Mouse (Mus musculus) heart, adult 2 months (tissue): ENCODE data around the gene Dcaf6. TPM values are rescaled to one million over a fixed set of nuclear protein-coding genes. Genes with fewer than 3 reads are reported as not detected.

Source experiments
- DNase-seq, 2 experiments: peaks; one replicate each; pipeline ENCODE4 v3.0.0; 2021
- H3K27ac ChIP-seq: fragments of 200-600 bp; 2 replicates; pipeline ENCODE4 v1.8.1; 2022
- H3K27me3 ChIP-seq: fragments of 200-500 bp; 2 replicates; pipeline ENCODE4 v1.6.1; 2012; ENCODE audit warnings: mild to moderate bottlenecking, low read length, inconsistent platforms, mixed read lengths; ENCODE audit not compliant: control insufficient read depth, insufficient read depth
- H3K36me3 ChIP-seq: fragments of 200-500 bp; 2 replicates; pipeline ENCODE4 v1.6.1; 2012; ENCODE audit warnings: low read length, inconsistent platforms; ENCODE audit not compliant: control insufficient read depth, insufficient read depth
- H3K4me1 ChIP-seq: fragments of 200-500 bp; 2 replicates; pipeline ENCODE4 v1.6.1; 2011; ENCODE audit warnings: low read length; ENCODE audit not compliant: control insufficient read depth, insufficient read depth
- H3K4me3 ChIP-seq: fragments of 200-600 bp; 2 replicates; pipeline ENCODE4 v1.8.1; 2022
- H3K79me2 ChIP-seq: fragments of 200-500 bp; replicated peaks from 2 replicates; pipeline ENCODE4 v1.6.1; 2012; ENCODE audit warnings: mild to moderate bottlenecking, inconsistent platforms, low read length, moderate library complexity, mixed read lengths; ENCODE audit not compliant: control insufficient read depth, insufficient read depth
- H3K9ac ChIP-seq: fragments of 200-500 bp; 2 replicates; pipeline ENCODE4 v1.6.1; 2012; ENCODE audit warnings: low read depth, mild to moderate bottlenecking, control low read depth, inconsistent platforms, low read length, mixed read lengths
- CTCF ChIP-seq: fragments of 200-600 bp; IDR thresholded peaks from 2 replicates; pipeline ENCODE4 v1.8.1; 2022; ENCODE audit warnings: antibody characterized with exemption, mild to moderate bottlenecking, moderate library complexity
- EP300 ChIP-seq: fragments of 200-500 bp; IDR thresholded peaks from 2 replicates; pipeline ENCODE4 v1.6.1; 2011; ENCODE audit warnings: low read depth, low read length, control low read depth; ENCODE audit not compliant: insufficient read depth
- POLR2A ChIP-seq: fragments of 200-500 bp; IDR thresholded peaks from 2 replicates; pipeline ENCODE4 v1.6.1; 2011; ENCODE audit warnings: mild to moderate bottlenecking, low read depth, low read length, control low read depth; ENCODE audit not compliant: insufficient read depth
- WGBS: fragments of 180-500 bp; shearing (Covaris S2); methylation state at CpG from one replicate; pipeline ENCODE4 v1.1.7; 2018; 5-methylcytosine and 5-hydroxymethylcytosine counted together
- intact Hi-C: fragments of 180-260 bp; cut with DNase I; formaldehyde crosslinking; loops from one replicate; pipeline ENCODE4 v1.15.1; 2025
- polyA plus RNA-seq: library from polyadenylated mRNA; depleted of rRNA; stranded (reverse); fragments of >200 nt; gene quantifications from 2 replicates; pipeline ENCODE4 v1.2.3, GENCODE M21; 2012; rRNA removed
- total RNA-seq, 2 experiments: library from RNA; stranded (reverse); gene quantifications; 2 replicates each; pipeline ENCODE4 v1.2.3; 2021

The Dcaf6 gene
- total and polyA plus RNA-seq, 3 experiments = 43.3 to 112 (median 93.6) TPM

GRCm38 (mm10) chr1:165282222-165282966 is 177.9 kb downstream of the Dcaf6 start:
- peak overlapping the region; percentile 76 for H3K9ac ChIP-seq
- no peaks in the 10 kb centered on the region for H3K4me1 ChIP-seq
- intact Hi-C loops = no loop called here
- no peaks in the 10 kb centered on the region for H3K27me3 ChIP-seq
- H3K4me3 ChIP-seq = peak overlapping the region; percentile 70
- WGBS = 7% methylated on average over 32 of the region's 35 CpGs
- H3K27ac ChIP-seq = no peak overlapping the region; the same call in 1 of the 2 replicates
- no peaks in the 10 kb centered on the region for H3K79me2 ChIP-seq
- peak in 1 of 2 experiments; percentile 35 for DNase-seq
- H3K36me3 ChIP-seq = no peaks in the 10 kb centered on the region
- TF ChIP-seq EP300 = no peak
- no peak for TF ChIP-seq POLR2A
- no peak for TF ChIP-seq CTCF

DNA sequence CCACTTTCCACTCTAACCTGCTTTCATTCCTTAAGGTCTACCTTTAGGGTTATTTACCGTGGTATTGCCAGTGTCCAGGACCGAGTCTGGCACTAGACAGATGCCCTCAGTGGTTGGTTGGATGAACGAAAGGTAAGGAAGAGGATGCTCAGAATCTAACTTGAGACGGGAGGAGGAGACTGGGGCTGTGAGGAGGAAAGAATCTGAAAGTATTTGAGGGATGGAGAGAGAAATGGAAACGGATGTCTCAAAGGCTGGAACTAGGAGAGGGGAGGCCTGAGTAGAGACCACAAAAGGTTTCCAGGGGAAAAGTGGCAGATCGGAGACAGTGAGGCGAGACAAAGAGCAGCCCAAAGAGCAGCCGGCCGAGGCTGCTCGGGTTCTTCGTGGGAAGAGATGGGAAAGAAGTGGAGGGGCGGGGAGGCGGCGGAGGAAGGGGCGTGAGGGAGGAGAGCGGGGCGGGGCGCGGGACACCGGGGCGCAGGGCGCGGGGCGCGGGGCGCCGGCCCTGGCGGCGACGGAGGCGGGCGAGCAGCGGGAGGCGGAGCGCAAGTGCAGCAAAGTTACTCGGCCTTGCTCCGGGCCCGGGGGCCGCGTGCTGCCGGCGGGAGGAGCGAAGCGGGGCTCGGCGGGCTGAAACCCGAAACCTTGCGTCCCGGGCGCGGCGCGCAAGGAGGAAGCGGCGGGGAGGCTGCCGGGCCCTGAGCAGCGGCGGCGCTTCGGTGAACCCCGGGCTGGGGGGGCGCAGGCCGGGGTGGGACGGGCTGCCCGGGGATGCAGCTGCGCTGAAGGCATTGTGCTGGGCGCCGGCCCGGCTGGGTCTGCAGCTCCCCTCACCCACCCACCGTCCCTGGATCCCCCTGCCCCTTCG is 178.7 kb downstream of the Dcaf6 start:
- peak overlapping the region; percentile 53 for H3K27ac ChIP-seq
- intact Hi-C loops = no loop called here
- WGBS = 3% methylated on average over 57 of the region's 71 CpGs

DNA sequence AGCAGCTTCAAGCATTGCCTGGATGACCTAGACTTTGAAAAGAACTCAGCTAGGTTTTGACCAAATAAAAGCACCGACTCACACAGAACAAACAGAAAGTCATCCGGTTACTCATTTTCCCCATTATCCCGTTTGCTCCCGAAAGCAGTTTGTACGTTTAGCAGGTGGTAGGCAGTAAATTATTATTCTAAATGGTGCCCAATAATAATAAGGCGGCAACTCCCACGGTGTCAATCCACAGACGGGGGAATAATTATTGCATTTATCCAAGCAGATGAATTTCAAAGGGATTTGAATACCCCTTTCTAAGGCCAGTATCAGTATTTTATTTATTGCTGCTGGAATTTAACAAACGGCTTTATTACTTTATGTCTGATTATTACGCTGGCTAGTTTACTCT is 179.5 kb downstream of the Dcaf6 start:
- TF ChIP-seq POLR2A (no peak), CTCF (no peak)
- intact Hi-C loops = no loop called here
- H3K36me3 ChIP-seq = no peaks in the 10 kb centered on the region
- no peaks in the 10 kb centered on the region for H3K27me3 ChIP-seq
- H3K79me2 ChIP-seq = no peaks in the 10 kb centered on the region
- no peaks in the 10 kb centered on the region for H3K4me1 ChIP-seq
- no peak overlapping the region for H3K9ac ChIP-seq
- DNase-seq = no peak
- no peak overlapping the region for H3K4me3 ChIP-seq
- no peak overlapping the region; the same call in 1 of the 2 replicates for H3K27ac ChIP-seq
- 83% methylated on average over 10 of the region's 10 CpGs for WGBS

More for the DNA sequence above, 178.7 kb downstream of the Dcaf6 start:
- peak; percentile 82 for DNase-seq
- Histone ChIP-seq H3K9ac (peak overlapping the region; percentile 76), H3K36me3 (no peaks in the 10 kb centered on the region), H3K4me3 (peak overlapping the region; percentile 70), H3K27me3 (no peaks in the 10 kb centered on the region), H3K4me1 (no peaks in the 10 kb centered on the region), H3K79me2 (no peaks in the 10 kb centered on the region)
- TF ChIP-seq POLR2A (peak; percentile 24; the same call in 1 of the 2 replicates), CTCF (no peak), EP300 (no peak)

Other genes with a start within 250 kb of the Dcaf6 start
- 10 to 100 TPM; 36.1 to 37.2 TPM for gene Tiprl, start 223.5 kb downstream of the Dcaf6 start, total RNA-seq
- 17.6 and 22.5 TPM in 2 replicates for gene Tiprl, start 223.5 kb downstream of the Dcaf6 start, polyA plus RNA-seq
- 1 to 10 TPM; 1.4 to 1.5 TPM for gene Gpr161, start 164.7 kb downstream of the Dcaf6 start, total RNA-seq
- 2.2 and 2.7 TPM in 2 replicates for gene Gpr161, start 164.7 kb downstream of the Dcaf6 start, polyA plus RNA-seq
- 100 to 1,000 TPM; 547 to 629 TPM for gene Mpc2, start 162 bp upstream of the Dcaf6 start, total RNA-seq
- 253 and 315 TPM in 2 replicates for gene Mpc2, start 162 bp upstream of the Dcaf6 start, polyA plus RNA-seq
- gene Adcy10, start 24.7 kb upstream of the Dcaf6 start, total RNA-seq = under 1 TPM in 1 of 2 experiments, not detected in 1; 0.05 TPM
- 0.18 and 0.32 TPM in 2 replicates for gene Adcy10, start 24.7 kb upstream of the Dcaf6 start, polyA plus RNA-seq
- 10 to 100 TPM; 15.1 to 19.7 TPM for gene Mpzl1, start 174.1 kb upstream of the Dcaf6 start, total RNA-seq
- 18.3 and 25.6 TPM in 2 replicates for gene Mpzl1, start 174.1 kb upstream of the Dcaf6 start, polyA plus RNA-seq
- 10 to 100 TPM; 68.7 to 81.5 TPM for gene Rcsd1, start 249.3 kb upstream of the Dcaf6 start, total RNA-seq
- 57.2 and 86.2 TPM in 2 replicates for gene Rcsd1, start 249.3 kb upstream of the Dcaf6 start, polyA plus RNA-seq